Mouse (Mus musculus) heart, postnatal 25 days (tissue): ENCODE data around the gene Zfhx3. TPM values are rescaled to one million over a fixed set of nuclear protein-coding genes. Genes with fewer than 3 reads are reported as not detected.

Source experiments
- DNase-seq: peaks from one replicate; pipeline ENCODE4 v3.0.0; 2022; ENCODE audit warnings: low spot score
- intact Hi-C: fragments of 180-260 bp; cut with DNase I; formaldehyde crosslinking; loops from one replicate; pipeline ENCODE4 v1.15.1; 2025
- total RNA-seq, 2 experiments: library from RNA; stranded (reverse); gene quantifications; 2 replicates each; pipeline ENCODE4 v1.2.3; 2021

Zfhx3 gene
- total RNA-seq, 2 experiments from 2014 or later = 6.0 to 8.2 TPM

- no peak for DNase-seq
- intact Hi-C loops = no loop called here
Measured at GRCm38 (mm10) chr8:108220511-108220910, 278.1 kb downstream of the Zfhx3 start.

GRCm38 (mm10) chr8:108222091-108222490, 279.6 kb downstream of the Zfhx3 start:
- no peak for DNase-seq
- intact Hi-C loops = no loop called here

GRCm38 (mm10) chr8:108232326-108232725, 289.9 kb downstream of the Zfhx3 start:
- intact Hi-C loops = no loop called here
- DNase-seq = no peak

DNA sequence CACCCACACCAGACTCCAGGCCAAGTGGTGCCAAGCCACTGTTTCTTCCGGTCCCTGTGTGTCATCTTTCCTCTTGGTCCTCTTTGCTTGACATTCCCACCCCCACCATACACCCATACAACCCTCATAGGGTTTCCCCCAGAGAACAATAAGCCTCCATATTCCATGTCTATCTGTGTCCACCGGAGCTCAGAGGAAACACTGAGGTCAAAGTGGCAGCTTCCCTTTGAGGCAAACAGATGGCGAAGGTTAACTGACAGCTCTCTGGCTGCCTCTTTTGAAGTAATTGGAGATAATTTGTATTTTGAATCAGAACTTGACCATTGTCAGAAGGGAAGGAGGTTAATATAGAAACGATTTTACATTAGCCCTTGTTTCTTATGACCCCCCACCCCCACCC, 292.0 kb downstream of the Zfhx3 start:
- intact Hi-C loops = no loop called here

DNA sequence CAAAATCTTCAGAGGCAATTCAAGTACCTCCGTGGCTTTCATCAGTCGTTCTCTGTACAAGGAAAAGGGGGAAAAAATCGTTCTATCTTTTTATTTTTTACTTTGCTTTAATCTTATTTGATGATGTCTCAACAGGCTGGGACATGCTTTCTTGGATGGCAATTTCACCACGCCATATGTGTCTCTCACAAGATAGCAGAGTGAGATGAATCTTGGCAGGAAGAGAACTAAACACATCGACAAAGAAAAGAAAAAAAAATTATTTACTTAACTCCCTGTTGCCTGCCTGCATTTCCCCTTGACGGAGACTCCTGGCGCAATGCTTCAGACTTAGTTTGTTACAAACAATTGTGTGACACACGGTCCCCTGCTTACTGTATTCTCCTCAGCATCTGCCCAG, 294.3 kb downstream of the Zfhx3 start:
- intact Hi-C loops = no loop called here
- DNase-seq = no peak

More for the DNA sequence above, 292.0 kb downstream of the Zfhx3 start:
- no peak for DNase-seq

DNA sequence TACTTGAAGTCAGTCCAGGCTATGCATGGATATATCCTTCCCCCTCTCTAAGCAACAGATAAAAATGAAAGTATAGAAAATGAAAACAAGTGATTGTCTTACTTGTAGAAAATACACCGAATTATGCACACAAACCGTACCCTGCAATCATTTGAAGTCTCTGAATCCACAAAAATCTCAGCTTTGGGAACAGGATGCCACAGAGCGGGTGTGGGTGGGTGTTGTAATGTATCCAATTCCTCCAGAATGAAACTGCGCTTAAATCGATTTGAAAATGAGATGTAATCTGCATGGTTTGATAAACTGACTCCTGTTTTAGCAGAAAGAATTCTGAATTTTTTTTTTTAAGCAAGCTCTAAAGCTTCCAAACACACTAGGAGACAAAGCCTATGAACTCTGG, 297.1 kb downstream of the Zfhx3 start:
- intact Hi-C loops = no loop called here
- no peak for DNase-seq

DNA sequence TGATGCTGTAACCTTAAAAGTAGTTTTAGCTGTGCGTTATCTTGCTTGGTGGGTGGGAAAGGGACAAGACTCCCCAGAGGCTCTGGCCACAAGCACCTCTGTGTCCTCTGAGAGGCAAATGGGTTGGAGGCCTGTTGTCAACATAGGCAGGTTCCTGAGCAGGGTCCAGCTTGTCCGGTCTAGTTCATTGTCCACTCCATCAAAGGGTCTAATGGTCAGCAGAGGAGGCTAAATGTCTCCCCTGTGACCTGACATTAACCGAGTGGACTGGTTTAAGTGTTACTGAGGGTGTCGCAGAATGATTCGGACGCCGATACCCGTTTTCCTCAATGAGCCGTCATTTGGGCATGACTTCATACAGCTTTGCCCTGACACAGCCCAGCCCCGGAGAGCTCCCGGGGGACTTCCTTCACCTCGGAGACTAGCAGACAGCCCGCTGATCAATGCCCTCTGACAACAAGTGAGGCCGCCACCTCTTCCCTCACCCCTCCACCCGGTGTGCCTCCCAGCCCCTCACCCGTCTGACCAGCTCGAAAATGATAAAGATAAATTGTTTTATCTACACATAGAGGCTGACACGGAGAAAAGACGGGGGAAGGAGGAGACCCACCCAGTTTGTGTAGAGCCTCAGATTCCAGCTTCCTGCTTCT, 298.7 kb downstream of the Zfhx3 start:
- DNase-seq = no peak
- intact Hi-C loops = no loop called here

DNA sequence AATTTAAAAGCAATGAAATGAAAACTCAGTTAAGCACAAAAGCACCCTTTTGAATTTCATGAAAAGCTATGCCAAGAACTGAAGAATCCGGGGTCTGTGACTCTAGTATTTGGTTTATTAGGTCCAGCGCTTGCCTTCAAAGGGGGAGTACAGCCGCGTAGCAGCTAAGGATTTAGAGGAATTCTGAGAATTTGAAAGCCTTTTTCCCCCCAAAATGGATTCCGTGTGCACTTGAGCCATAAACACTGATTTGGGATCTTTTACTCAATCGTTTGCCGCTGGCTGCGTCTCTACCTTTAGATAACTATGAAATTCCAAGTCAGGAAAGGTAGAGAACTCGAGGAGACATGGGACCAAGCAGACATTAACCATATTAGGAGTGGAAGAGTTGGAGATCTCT, 300.8 kb downstream of the Zfhx3 start:
- no peak for DNase-seq

DNA sequence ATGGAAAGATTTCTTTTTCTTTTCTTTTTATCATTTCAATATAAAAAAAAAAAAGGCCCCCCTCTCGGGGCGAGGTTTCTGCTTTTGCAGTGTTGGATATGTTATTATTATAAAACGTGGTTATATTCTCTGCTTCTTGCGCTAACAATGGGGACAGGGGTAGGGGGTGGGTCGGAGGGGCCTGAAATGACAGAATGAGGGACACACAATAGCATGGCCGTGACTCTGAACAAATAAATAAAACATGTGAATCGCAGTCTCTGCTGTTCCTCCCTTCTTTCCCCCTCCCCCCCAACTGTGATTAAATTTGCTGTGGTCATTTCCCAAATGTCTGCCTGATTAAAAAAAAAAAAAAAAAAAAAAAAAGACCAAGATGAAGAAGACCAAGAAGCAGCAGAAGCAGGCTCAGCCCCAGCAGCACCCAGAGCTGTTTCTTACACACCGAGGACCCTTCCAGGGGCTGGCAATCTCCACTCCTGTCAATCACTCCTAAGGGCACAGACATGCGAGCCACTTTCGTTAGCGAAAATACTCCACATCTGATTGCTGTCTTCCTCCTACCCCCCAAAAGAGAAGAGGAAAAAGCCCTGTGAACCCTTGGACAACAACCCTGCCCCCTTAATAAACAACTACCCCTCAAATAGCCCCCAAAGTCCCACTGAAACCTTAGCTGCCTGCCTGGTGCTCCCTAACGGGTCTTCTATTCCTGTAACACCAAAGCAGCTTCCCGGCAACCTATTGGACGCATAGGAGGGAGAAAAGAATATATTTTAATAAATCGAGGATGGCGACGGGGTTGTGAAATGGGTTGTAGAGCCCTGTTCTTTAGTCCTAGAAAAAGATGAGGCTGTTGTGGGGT, 302.4 kb downstream of the Zfhx3 start:
- intact Hi-C loops = no loop called here
- DNase-seq = no peak

More for the DNA sequence above, 300.8 kb downstream of the Zfhx3 start:
- intact Hi-C loops = no loop called here

- intact Hi-C loops = no loop called here
- no peak for DNase-seq
Measured at GRCm38 (mm10) chr8:108245575-108245974, 303.1 kb downstream of the Zfhx3 start.

DNA sequence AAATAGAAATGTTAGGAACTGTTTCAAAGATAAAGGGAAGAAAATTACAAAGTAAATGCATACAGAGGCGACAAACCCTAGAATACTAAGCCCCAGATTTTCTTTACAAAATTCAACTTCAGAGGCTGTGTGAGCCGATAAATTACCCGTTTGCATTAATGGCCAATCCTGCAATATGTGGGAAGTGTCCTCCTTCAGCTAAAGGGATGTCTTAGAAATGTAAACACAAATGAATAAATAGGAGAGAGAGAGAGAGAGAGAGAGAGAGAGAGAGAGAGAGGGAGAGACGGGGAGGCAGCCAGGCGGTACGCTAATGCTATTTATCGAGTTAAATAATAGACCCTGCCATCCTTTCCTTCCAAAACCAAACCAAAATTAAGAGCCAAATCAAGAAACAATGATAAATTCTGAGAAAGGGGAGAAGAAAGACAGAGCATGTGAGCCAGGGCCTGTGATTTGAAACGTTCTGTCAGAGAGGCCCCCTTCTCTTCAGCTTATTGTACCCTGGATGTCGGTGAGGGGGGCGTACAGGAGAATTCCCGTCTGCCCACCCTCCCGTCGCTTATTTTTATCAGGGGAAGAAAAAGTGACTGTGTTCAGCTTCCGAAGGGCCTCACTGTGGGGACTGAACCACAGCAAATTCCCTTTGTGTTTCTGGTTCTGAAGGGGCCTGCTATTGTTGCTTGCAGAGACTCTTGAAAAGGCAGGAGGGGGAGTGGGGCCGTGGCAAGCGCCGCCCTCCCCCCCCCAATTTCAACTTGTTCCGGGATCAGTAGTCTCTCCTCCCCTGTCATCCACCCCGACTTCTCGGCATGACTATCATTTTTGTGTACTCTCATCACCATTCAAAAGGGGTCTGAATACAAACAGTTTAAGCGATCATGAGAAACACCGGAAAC, 303.8 kb downstream of the Zfhx3 start:
- intact Hi-C loops = no loop called here
- no peak for DNase-seq

DNA sequence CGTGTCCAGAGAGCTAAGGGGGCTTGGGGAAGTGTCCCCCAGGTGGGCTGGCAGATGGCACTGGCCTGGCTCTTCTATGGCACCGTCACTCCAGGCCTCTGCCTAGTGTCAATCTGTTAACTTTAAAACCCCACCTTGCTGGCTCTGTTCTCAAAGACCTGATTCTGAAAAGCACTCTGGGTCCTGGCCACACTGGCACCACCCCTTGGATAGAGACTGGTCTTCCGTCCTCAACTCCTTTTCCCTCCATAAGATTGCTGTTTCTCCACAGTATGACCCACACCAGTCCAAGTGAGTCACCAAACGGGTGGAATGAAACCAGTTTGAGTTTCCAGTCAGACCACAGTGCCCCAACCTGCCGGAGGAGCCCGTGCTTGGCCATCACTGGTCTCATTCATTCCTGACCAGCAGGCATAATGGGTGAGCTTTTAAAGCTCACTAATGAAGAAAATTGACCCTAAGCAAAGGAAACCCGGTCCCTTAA, 304.5 kb downstream of the Zfhx3 start:
- intact Hi-C loops = no loop called here
- no peak for DNase-seq

GRCm38 (mm10) chr8:108264593-108265160, 322.2 kb downstream of the Zfhx3 start:
- no peak for DNase-seq
- intact Hi-C loops = no loop called here

DNA sequence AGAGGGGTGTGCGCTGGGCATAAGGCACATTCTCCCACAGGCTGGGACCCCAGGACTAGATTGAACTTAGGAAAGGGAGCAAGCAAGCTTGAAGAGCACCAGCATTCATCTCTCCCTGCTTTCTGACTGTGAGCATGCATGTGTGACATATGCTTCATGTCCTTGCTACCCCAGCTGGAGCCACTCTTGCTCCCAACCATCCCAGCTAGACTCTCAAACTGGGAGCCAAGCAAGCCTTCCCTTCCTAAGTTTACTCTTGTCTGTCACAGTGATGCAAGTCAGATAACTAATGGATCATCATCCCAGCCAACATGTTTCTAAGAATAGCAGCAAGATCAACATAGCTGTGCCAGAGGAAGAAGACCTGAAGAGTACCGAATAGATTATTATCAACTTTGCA, 335.5 kb downstream of the Zfhx3 start:
- intact Hi-C loops = loop anchor here (1.0 kb wide), 1 partner anchor 19 kb away; no protein-coding TSS in a partner anchor
- DNase-seq = no peak

DNA sequence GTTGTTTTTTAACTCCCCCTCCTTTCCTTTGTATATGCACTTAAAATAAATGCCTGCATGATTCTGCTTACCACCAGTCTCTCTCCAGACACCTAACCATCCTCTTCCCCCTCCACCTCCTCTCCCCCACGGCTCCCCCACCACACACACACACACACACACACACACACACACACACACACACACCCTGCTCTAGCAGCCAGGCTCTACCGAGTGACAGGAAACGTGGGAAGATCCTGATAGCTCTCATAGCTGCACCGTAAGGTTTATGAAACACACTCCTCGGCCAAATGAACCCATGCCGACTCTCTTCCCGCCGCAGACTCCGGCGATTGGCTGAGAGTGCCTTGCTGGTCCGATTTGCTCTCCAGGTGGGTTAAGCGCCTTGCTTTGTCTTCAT, 339.5 kb downstream of the Zfhx3 start:
- intact Hi-C loops = no loop called here

DNA sequence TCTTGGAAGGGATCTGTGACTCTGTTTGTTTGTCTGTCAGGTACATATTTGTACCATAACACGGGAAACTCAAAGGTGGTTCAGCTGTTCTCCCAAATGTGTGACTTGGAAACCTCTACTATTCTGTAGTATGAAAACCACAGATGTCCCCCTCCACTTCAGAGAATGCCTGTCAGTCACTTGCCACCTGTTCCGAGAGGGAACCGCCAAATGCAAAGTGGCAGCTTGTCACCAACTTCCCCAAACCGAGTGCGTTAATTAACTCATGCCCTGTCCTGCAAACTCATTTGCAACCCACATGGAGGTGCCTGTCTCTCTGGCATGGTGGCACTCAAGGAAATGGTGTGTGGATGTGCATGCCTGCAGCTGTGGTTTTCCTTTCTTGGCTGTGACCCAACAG, 343.7 kb downstream of the Zfhx3 start:
- intact Hi-C loops = no loop called here

More for the DNA sequence above, 339.5 kb downstream of the Zfhx3 start:
- no peak for DNase-seq

GRCm38 (mm10) chr8:108300964-108301615, 358.6 kb downstream of the Zfhx3 start:
- DNase-seq = no peak
- intact Hi-C loops = no loop called here

More for the DNA sequence above, 343.7 kb downstream of the Zfhx3 start:
- DNase-seq = no peak

GRCm38 (mm10) chr8:108301654-108302053, 359.2 kb downstream of the Zfhx3 start:
- no peak for DNase-seq
- intact Hi-C loops = no loop called here

DNA sequence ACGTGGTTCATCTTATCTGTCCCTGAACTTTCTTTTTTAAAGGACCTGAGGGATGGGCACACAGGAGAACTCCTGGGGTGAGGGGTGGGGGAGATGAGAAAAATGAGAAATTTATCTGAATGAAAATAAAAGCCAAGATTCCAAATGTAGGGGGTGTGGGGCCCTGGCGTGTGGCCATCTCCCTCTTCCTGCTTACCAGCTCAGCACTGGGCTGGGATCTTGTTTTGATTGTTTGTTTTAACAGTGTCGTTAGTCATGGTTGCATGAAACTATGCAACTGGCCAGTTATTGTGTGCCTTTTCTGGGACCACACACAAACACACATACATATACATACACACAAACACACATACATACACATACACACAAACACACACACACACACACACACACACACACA, 362.9 kb downstream of the Zfhx3 start:
- intact Hi-C loops = no loop called here
- DNase-seq = no peak
